20 mouse cellular contexts compared by ENCODE assay signal in genomic region chr4:91263733-91264440, GRCm38 (mm10).
DNase-seq lines count a peak whose midpoint lies in the region; ATAC-seq and TF ChIP-seq lines count a peak whose summit lies in the region.
"Had no signal": no experiment of that assay in that cellular context is flagged by ENCODE, and none has a peak within 500 bp of the region (broad histone marks: within the 10 kb centered on the region; RNA-seq: fewer than 3 reads in every experiment).

No protein-coding gene starts in this region.

- no peak overlapping the region for H3K4me3 ChIP-seq in midbrain, embryonic 14.5 days (replicated peaks; ENCODE audit: low read depth, low read length)
- no peak overlapping the region for H3K4me3 ChIP-seq in midbrain, postnatal 0 days (ENCODE audit: low read depth, low read length)
- H3K4me3 ChIP-seq: embryonic facial prominence, embryonic 13.5 days; limb, embryonic 15.5 days; liver, embryonic 15.5 days; neural tube, embryonic 13.5 days had no signal

- intact Hi-C loops in left cerebral cortex, postnatal 4 days (cut with DNase I), result no loop called here

- H3K9me3 ChIP-seq in midbrain, embryonic 14.5 days (ENCODE audit: control insufficient read depth, low read length), result no peaks in the 10 kb centered on the region
- H3K9me3 ChIP-seq in midbrain, postnatal 0 days (ENCODE audit: low read length), result no peaks in the 10 kb centered on the region
- H3K9me3 ChIP-seq: embryonic facial prominence, embryonic 13.5 days; limb, embryonic 15.5 days; liver, embryonic 15.5 days; neural tube, embryonic 13.5 days had no signal

- no peaks in the 10 kb centered on the region for H3K4me1 ChIP-seq in midbrain, embryonic 14.5 days (ENCODE audit: control insufficient read depth, insufficient read depth, low read length)
- H3K4me1 ChIP-seq in midbrain, postnatal 0 days (ENCODE audit: insufficient read depth, low read length), result no peaks in the 10 kb centered on the region
- H3K4me1 ChIP-seq: embryonic facial prominence, embryonic 13.5 days; limb, embryonic 15.5 days; liver, embryonic 15.5 days; neural tube, embryonic 13.5 days had no signal

- no peak for ATAC-seq in midbrain, embryonic 14.5 days (ENCODE audit: low FRiP score, low TSS enrichment)
- no peak for ATAC-seq in midbrain, postnatal 0 days (ENCODE audit: low FRiP score)
- ATAC-seq: intestine, embryonic 16.5 days had no signal

- DNase-seq in gastrocnemius, postnatal 10 days, result peak; percentile 5
- no peak for DNase-seq in gastrocnemius, postnatal 4 days (ENCODE audit: low spot score in 2 of 2)
- peak; percentile 20 for DNase-seq in left cerebral cortex, postnatal 4 days
- no peak for DNase-seq in left cerebral cortex, adult 11 months (ENCODE audit: low spot score)
- DNase-seq in midbrain, embryonic 14.5 days, result peak; percentile 8
- no peak for DNase-seq in midbrain, postnatal 0 days (ENCODE audit: low spot score)
- peak; percentile 33 for DNase-seq in brain, embryonic 14.5 days (ENCODE audit: low read depth)
- no peak for DNase-seq in kidney, postnatal 10 days
- DNase-seq: adrenal gland, adult 2 months; heart, adult 18-20 months; heart, postnatal 4 days; kidney, postnatal 4 days; right cerebral cortex, postnatal 14 days; spleen, adult 18-20 months; thymus, postnatal 36 days had no signal

- peaks cover 6% of the 10 kb centered on the region for H3K36me3 ChIP-seq in midbrain, embryonic 14.5 days (ENCODE audit: control insufficient read depth, insufficient read depth, low read length)
- no peaks in the 10 kb centered on the region; the same call in 1 of the 2 replicates for H3K36me3 ChIP-seq in midbrain, postnatal 0 days (ENCODE audit: insufficient read depth, low read length)
- H3K36me3 ChIP-seq: embryonic facial prominence, embryonic 13.5 days; limb, embryonic 15.5 days; liver, embryonic 15.5 days had no signal

- no peak overlapping the region for H3K4me2 ChIP-seq in midbrain, embryonic 14.5 days (ENCODE audit: low read length)
- H3K4me2 ChIP-seq in midbrain, postnatal 0 days (ENCODE audit: low read depth, low read length, poor library complexity, severe bottlenecking), result no peak overlapping the region
- H3K4me2 ChIP-seq: embryonic facial prominence, embryonic 13.5 days; limb, embryonic 15.5 days; liver, embryonic 15.5 days; neural tube, embryonic 13.5 days had no signal

- H3K9ac ChIP-seq in midbrain, embryonic 14.5 days (replicated peaks; ENCODE audit: low read length), result no peak overlapping the region
- no peak overlapping the region for H3K9ac ChIP-seq in midbrain, postnatal 0 days (replicated peaks; ENCODE audit: low read length, poor library complexity, severe bottlenecking)
- H3K9ac ChIP-seq: embryonic facial prominence, embryonic 13.5 days; limb, embryonic 15.5 days; liver, embryonic 15.5 days; neural tube, embryonic 13.5 days had no signal

- no peaks in the 10 kb centered on the region for H3K27me3 ChIP-seq in midbrain, embryonic 14.5 days (ENCODE audit: control insufficient read depth, insufficient read depth, low read length)
- H3K27me3 ChIP-seq in midbrain, postnatal 0 days (ENCODE audit: insufficient read depth, low read length), result no peaks in the 10 kb centered on the region
- H3K27me3 ChIP-seq: embryonic facial prominence, embryonic 13.5 days; limb, embryonic 15.5 days; liver, embryonic 15.5 days; neural tube, embryonic 13.5 days had no signal

- WGBS in midbrain, embryonic 14.5 days, result 83% methylated on average over 19 of the region's 19 CpGs
- WGBS in midbrain, postnatal 0 days, result 75% methylated on average over 19 of the region's 19 CpGs

- no peak for TF ChIP-seq CTCF in midbrain, postnatal 0 days (IDR thresholded peaks at IDR 0.05)
- no peak for TF ChIP-seq CTCF in brain, embryonic 14.5 days (IDR thresholded peaks at IDR 0.05; ENCODE audit: borderline replicate concordance, extremely low read depth, insufficient read depth, insufficient read length)

- TF ChIP-seq POLR2A in brain, embryonic 14.5 days (IDR thresholded peaks at IDR 0.05; ENCODE audit: borderline replicate concordance, extremely low read depth, insufficient read depth, insufficient read length, poor library complexity, severe bottlenecking), result no peak

- H3K27ac ChIP-seq in midbrain, embryonic 14.5 days (replicated peaks; ENCODE audit: low read depth, low read length), result 0 out of 2 replicates have a peak overlapping the region, but pooled peaks have one; percentile 13
- no peak overlapping the region for H3K27ac ChIP-seq in midbrain, postnatal 0 days (ENCODE audit: low read depth, low read length)
- H3K27ac ChIP-seq: embryonic facial prominence, embryonic 13.5 days; limb, embryonic 15.5 days; liver, embryonic 15.5 days; neural tube, embryonic 13.5 days had no signal

Comparison
In these comparisons a context has a peak if more than half of its experiments do, and no peak if none do; other contexts are left out.
1. DNase-seq: peak in gastrocnemius, postnatal 10 days (single experiment), left cerebral cortex, postnatal 4 days (single experiment), midbrain, embryonic 14.5 days (single experiment) and brain, embryonic 14.5 days (single experiment); none in gastrocnemius, postnatal 4 days (0 of 2), left cerebral cortex, adult 11 months (single experiment), midbrain, postnatal 0 days (single experiment) and kidney, postnatal 10 days (single experiment).